Mouse (Mus musculus) liver, embryonic 13.5 days (tissue): ENCODE measurements around the gene Rpl23. TPM values are rescaled to one million over a fixed set of nuclear protein-coding genes. Genes with fewer than 3 reads are reported as not detected.

Experiments
- ATAC-seq: fragments of 200-750 bp; cut with Nextera tagmentation; 2 replicates; pipeline ENCODE4 v1.8.0; 2017; ENCODE audit warnings: low read depth, mild to moderate bottlenecking, moderate number of reproducible peaks, moderate library complexity
- DNase-seq: peaks from one replicate; pipeline ENCODE4 v3.0.0; 2022
- H3K27ac ChIP-seq: fragments of 300-500 bp; sonication (generic); 2 replicates; pipeline ENCODE4 v1.5.1; 2015; ENCODE audit warnings: moderate library complexity, mild to moderate bottlenecking, inconsistent platforms
- H3K27me3 ChIP-seq: fragments of 300-500 bp; sonication (generic); 2 replicates; pipeline ENCODE4 v1.6.1; 2015; ENCODE audit warnings: mild to moderate bottlenecking, inconsistent platforms
- H3K36me3 ChIP-seq: fragments of 300-500 bp; sonication (generic); 2 replicates; pipeline ENCODE4 v1.6.1; 2015; ENCODE audit warnings: mild to moderate bottlenecking, inconsistent platforms
- H3K4me1 ChIP-seq: fragments of 300-500 bp; sonication (generic); replicated peaks from 2 replicates; pipeline ENCODE4 v1.6.1; 2015; ENCODE audit warnings: inconsistent platforms
- H3K4me2 ChIP-seq: fragments of 300-500 bp; sonication (generic); 2 replicates; pipeline ENCODE4 v1.6.1; 2015; ENCODE audit warnings: inconsistent platforms, mild to moderate bottlenecking, moderate library complexity
- H3K4me3 ChIP-seq: fragments of 300-500 bp; sonication (generic); replicated peaks from 2 replicates; pipeline ENCODE4 v1.5.1; 2015; ENCODE audit warnings: mild to moderate bottlenecking, inconsistent platforms
- H3K9ac ChIP-seq: fragments of 300-500 bp; sonication (generic); 2 replicates; pipeline ENCODE4 v1.6.1; 2015; ENCODE audit warnings: mild to moderate bottlenecking, inconsistent platforms
- H3K9me3 ChIP-seq: fragments of 300-500 bp; sonication (generic); replicated peaks from 2 replicates; pipeline ENCODE4 v1.6.1; 2016; ENCODE audit warnings: inconsistent platforms
- WGBS: fragments of 180-500 bp; shearing (Covaris S2); methylation state at CpG from one replicate; pipeline ENCODE4 v1.1.7; 2015; ENCODE audit not compliant: insufficient replicate concordance; 5-methylcytosine and 5-hydroxymethylcytosine counted together
- polyA plus RNA-seq: library from polyadenylated mRNA; unstranded; fragments of >200 nt; fragmentation: Nextera tagmentation; extraction: Ambion mirVana; gene quantifications from 2 replicates; pipeline ENCODE4 v1.2.1, GENCODE M21; 2015

The Rpl23 gene
- polyA plus RNA-seq: 436 and 468 TPM in 2 replicates

DNA sequence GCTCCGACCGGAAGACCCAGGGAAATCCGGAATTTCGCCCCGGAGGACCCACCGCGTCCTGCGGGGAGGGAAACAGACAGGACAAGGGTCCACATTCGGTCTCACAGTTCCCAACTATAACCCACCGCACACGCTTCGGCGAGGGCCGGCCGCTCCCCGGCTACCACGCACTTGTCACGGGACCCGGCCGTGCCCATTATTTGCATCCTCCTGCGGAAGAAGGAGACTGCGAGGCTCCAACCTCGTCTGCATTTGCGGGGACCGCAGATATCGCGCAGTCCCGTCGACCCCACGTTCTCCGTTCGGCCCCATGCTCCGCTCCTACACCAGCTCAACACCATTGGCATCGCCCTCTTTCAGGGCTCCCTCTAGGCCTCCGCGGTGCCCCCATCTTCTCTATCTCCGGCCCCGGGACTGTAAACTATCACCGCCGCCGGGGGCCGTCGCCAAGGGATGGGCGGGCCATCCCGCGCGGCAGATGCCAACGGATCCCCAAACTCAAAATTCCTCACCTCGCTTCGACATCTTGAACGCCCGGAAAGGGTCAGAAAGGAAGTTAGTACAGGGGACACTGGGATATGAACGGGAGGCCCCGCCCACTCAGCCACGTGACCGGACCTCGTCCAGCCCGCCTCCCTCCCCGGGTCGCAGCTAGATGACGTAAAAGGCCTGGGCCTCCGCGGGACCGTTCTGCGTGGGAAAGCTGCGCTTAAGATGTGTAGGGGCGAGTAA is at the start of gene Rpl23:
Gene Rpl23, minus strand, starts transcription at position 606 of the 732 bp plus-strand sequence.
- Histone ChIP-seq H3K27ac (peak within 1 kb of the TSS; percentile 81), H3K9ac (peak within 1 kb of the TSS; percentile 92), H3K27me3 (no peaks in the 10 kb centered on the region), H3K36me3 (peaks cover 43% of the 10 kb centered on the region), H3K4me1 (peaks cover 40% of the 10 kb centered on the region), H3K4me3 (peak within 1 kb of the TSS; percentile 84), H3K9me3 (no peaks in the 10 kb centered on the region), H3K4me2 (peak within 1 kb of the TSS; percentile 79)
- ATAC-seq (peak; percentile 88), DNase-seq (peak; percentile 97)
- under 1% methylated on average over 67 of the region's 67 CpGs for WGBS

- WGBS: 75% methylated on average over 11 of the region's 11 CpGs
- H3K4me2 ChIP-seq: no peak overlapping the region
- ATAC-seq (no peak), DNase-seq (no peak)
- H3K4me3 ChIP-seq: no peak overlapping the region
- peaks cover 39% of the 10 kb centered on the region for H3K4me1 ChIP-seq
- H3K9me3 ChIP-seq: no peaks in the 10 kb centered on the region
- peaks cover 56% of the 10 kb centered on the region for H3K36me3 ChIP-seq
- H3K9ac ChIP-seq: no peak overlapping the region
- no peak overlapping the region for H3K27ac ChIP-seq
- H3K27me3 ChIP-seq: no peaks in the 10 kb centered on the region
Observed at GRCm38 (mm10) chr11:97832001-97832400, 49.8 kb upstream of the Rpl23 start.

DNA sequence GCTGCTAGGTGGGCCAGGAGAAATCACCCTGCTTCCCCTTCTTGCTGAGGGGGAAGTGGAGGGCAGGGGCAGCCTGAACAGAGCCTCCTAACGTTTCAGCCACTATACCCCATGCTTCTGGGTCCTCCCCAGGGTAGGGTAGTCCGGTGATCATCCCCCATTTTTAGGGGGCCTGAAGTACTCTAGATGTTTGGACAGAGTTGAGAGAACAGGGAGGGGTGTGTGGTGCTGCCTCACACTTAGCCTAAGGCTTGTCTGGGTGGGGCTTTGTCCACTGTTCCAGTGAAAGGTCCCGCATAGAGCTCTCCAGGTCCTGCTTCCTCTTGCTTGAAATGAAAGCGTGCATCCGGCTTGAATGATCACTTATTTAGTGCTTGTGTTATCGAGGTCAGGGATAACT is 48.3 kb upstream of the Rpl23 start:
- DNase-seq (no peak), ATAC-seq (no peak)
- H3K27me3 ChIP-seq: no peaks in the 10 kb centered on the region
- H3K9me3 ChIP-seq: no peaks in the 10 kb centered on the region
- WGBS: 49% methylated on average over 6 of the region's 6 CpGs
- no peak overlapping the region for H3K4me2 ChIP-seq
- peaks cover 53% of the 10 kb centered on the region for H3K36me3 ChIP-seq
- no peak overlapping the region for H3K4me3 ChIP-seq
- peak overlapping the region; percentile 60; the same call in 1 of the 2 replicates for H3K27ac ChIP-seq
- H3K4me1 ChIP-seq: peaks cover 45% of the 10 kb centered on the region
- H3K9ac ChIP-seq: no peak overlapping the region

DNA sequence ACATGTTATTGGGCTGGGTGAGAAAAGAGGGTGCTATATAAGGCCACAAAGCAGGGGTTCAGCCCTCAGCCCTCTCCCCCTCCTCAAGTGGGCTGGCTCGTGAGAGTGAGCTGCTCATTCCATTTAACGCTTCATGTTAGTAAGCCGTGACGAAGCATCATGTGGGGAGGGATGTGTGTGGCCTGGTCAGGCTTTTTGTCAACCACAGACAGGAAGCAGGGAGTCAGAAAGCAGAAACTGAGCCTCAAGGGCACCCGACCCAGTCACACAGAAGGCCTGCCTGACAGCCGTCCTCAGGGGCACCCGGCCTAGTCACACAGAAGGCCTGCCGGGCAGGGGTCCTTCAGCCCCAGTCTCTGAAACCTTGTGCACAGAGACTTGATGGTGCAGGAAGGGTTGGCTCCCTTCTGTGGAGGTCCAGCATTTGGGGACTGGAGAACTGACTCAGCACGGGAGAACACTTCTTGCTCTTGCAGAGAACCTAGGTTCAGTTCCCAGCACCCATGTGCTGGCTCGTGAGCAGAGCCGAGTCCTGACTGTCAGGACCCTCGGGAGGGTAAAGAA is 47.8 kb upstream of the Rpl23 start:
- 33% methylated on average over 12 of the region's 12 CpGs for WGBS
- no peaks in the 10 kb centered on the region for H3K27me3 ChIP-seq
- ATAC-seq (no peak), DNase-seq (no peak)
- peak overlapping the region; percentile 63 for H3K27ac ChIP-seq
- H3K9ac ChIP-seq: no peak overlapping the region
- H3K36me3 ChIP-seq: peaks cover 54% of the 10 kb centered on the region
- H3K4me3 ChIP-seq: no peak overlapping the region
- H3K9me3 ChIP-seq: no peaks in the 10 kb centered on the region
- peaks cover 49% of the 10 kb centered on the region for H3K4me1 ChIP-seq
- no peak overlapping the region for H3K4me2 ChIP-seq

GRCm38 (mm10) chr11:97829365-97829764 is 47.1 kb upstream of the Rpl23 start:
- Histone ChIP-seq H3K4me2 (no peak overlapping the region), H3K36me3 (peaks cover 53% of the 10 kb centered on the region), H3K9me3 (no peaks in the 10 kb centered on the region), H3K27me3 (no peaks in the 10 kb centered on the region), H3K9ac (no peak overlapping the region), H3K27ac (peak overlapping the region; percentile 63), H3K4me1 (peaks cover 49% of the 10 kb centered on the region), H3K4me3 (no peak overlapping the region)
- ATAC-seq (no peak), DNase-seq (no peak)
- WGBS: 48% methylated on average over 7 of the region's 7 CpGs

GRCm38 (mm10) chr11:97827654-97828053 is 45.4 kb upstream of the Rpl23 start:
- Histone ChIP-seq H3K9ac (no peak overlapping the region), H3K9me3 (no peaks in the 10 kb centered on the region), H3K4me3 (no peak overlapping the region), H3K27ac (no peak overlapping the region), H3K4me1 (peaks cover 60% of the 10 kb centered on the region), H3K4me2 (no peak overlapping the region), H3K27me3 (no peaks in the 10 kb centered on the region), H3K36me3 (peaks cover 49% of the 10 kb centered on the region)
- WGBS: 72% methylated on average over 6 of the region's 6 CpGs
- DNase-seq (no peak), ATAC-seq (no peak)

- no peak overlapping the region for H3K9ac ChIP-seq
- peaks cover 42% of the 10 kb centered on the region for H3K36me3 ChIP-seq
- H3K27me3 ChIP-seq: no peaks in the 10 kb centered on the region
- H3K27ac ChIP-seq: no peak overlapping the region; the same call in 1 of the 2 replicates
- H3K4me3 ChIP-seq: no peak overlapping the region
- ATAC-seq: no peak
- H3K4me1 ChIP-seq: peaks cover 64% of the 10 kb centered on the region
- WGBS: 24% methylated on average over 7 of the region's 7 CpGs
- DNase-seq: no peak
- no peaks in the 10 kb centered on the region for H3K9me3 ChIP-seq
- no peak overlapping the region for H3K4me2 ChIP-seq
Observed at GRCm38 (mm10) chr11:97826414-97826813, 44.2 kb upstream of the Rpl23 start.

GRCm38 (mm10) chr11:97825971-97826370 is 43.7 kb upstream of the Rpl23 start:
- H3K9ac ChIP-seq: no peak overlapping the region
- no peaks in the 10 kb centered on the region for H3K27me3 ChIP-seq
- H3K4me3 ChIP-seq: no peak overlapping the region
- WGBS: 38% methylated on average over 7 of the region's 9 CpGs
- H3K27ac ChIP-seq: no peak overlapping the region; the same call in 1 of the 2 replicates
- H3K4me2 ChIP-seq: no peak overlapping the region
- DNase-seq (no peak), ATAC-seq (no peak)
- peaks cover 66% of the 10 kb centered on the region for H3K4me1 ChIP-seq
- H3K9me3 ChIP-seq: no peaks in the 10 kb centered on the region
- H3K36me3 ChIP-seq: peaks cover 39% of the 10 kb centered on the region

- ATAC-seq: no peak
Observed at GRCm38 (mm10) chr11:97825295-97825694, 43.1 kb upstream of the Rpl23 start.

GRCm38 (mm10) chr11:97824895-97825294 is 42.7 kb upstream of the Rpl23 start:
- no peaks in the 10 kb centered on the region for H3K27me3 ChIP-seq
- no peak overlapping the region for H3K9ac ChIP-seq
- DNase-seq (no peak), ATAC-seq (no peak)
- H3K27ac ChIP-seq: 0 out of 2 replicates have a peak overlapping the region, but pooled peaks have one; percentile 19
- no peak overlapping the region for H3K4me3 ChIP-seq
- peaks cover 68% of the 10 kb centered on the region for H3K4me1 ChIP-seq
- no peak overlapping the region for H3K4me2 ChIP-seq
- peaks cover 31% of the 10 kb centered on the region for H3K36me3 ChIP-seq
- 56% methylated on average over 6 of the region's 6 CpGs for WGBS
- no peaks in the 10 kb centered on the region for H3K9me3 ChIP-seq

More at GRCm38 (mm10) chr11:97825295-97825694, 43.1 kb upstream of the Rpl23 start:
- Histone ChIP-seq H3K9me3 (no peaks in the 10 kb centered on the region), H3K27ac (peak overlapping the region; percentile 19; the same call in 1 of the 2 replicates), H3K9ac (no peak overlapping the region), H3K27me3 (no peaks in the 10 kb centered on the region), H3K36me3 (peaks cover 34% of the 10 kb centered on the region), H3K4me1 (peaks cover 68% of the 10 kb centered on the region), H3K4me2 (no peak overlapping the region), H3K4me3 (no peak overlapping the region)
- WGBS: 61% methylated on average over 10 of the region's 10 CpGs
- DNase-seq: no peak

DNA sequence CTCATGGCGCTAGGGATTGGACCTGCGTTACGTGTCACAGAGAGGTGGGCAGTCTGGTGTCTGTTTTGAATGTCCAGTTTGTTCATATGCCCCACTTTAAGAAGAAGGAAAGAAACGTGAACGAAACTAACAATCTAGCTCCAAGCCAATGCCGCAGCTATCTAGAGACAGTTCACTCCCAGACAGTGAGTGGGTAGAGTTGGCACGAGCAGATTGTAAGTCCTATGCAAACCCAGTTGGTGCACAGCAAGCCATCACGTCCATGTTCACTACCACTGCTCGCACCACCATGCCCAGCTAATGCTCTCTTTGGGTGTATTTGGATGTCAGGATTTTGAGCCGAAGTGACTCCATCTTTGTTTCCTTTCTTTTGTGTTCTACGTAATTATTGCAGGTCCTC is 41.9 kb upstream of the Rpl23 start:
- Histone ChIP-seq H3K36me3 (peaks cover 30% of the 10 kb centered on the region), H3K9ac (no peak overlapping the region), H3K9me3 (no peaks in the 10 kb centered on the region), H3K4me3 (no peak overlapping the region), H3K4me2 (no peak overlapping the region), H3K4me1 (peaks cover 69% of the 10 kb centered on the region), H3K27ac (no peak overlapping the region), H3K27me3 (no peaks in the 10 kb centered on the region)
- ATAC-seq (no peak), DNase-seq (no peak)
- WGBS: 82% methylated on average over 11 of the region's 11 CpGs
